Mouse (Mus musculus): ENCODE results near the gene Gpc3.
"Not testable (repeated sequence)": the region's sequence is repeated elsewhere in the genome, so short reads cannot be mapped to it uniquely, and the experiment has no call there.

The Gpc3 gene

DNA sequence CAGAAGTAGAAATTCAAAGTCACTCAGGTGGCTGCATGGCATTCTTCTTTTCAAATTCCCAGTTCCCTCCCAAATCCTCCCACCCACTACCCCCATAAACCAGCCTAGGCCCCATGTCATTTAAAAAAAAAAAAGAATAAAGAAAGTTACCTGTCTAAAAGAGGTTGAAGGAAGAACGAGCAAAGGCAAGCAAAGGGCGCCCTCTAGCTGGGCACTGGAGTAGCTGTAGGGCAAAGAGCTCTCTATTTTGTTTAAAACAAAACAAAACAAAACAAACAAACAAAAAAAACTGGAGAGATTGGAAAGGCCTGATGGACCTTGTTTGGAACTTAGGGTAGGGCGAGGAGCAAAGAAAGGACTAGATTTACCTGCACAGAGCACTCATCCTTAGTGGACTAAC is 238.6 kb downstream of the Gpc3 start:
- peak; percentile 30 to 52 for DNase-seq

DNA sequence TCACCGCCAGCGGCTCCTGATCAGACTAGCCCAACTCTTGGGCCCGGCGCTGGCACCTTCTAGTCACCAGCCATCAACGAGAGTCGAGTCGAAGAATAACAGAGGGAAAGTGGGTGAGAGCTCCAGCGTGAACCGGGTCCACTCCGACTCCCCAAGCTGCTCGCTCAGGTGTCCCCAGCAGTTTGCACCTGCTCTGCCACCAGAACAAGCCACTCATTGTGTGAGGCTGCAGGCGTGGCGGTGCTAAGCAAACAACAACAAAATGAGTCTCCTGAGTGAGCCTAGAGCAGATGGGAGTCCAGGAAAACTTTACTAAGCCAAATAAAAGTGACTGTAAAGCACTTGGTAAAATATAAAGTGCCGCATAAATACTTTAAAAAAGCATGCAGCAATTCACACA is 239.5 kb downstream of the Gpc3 start:
- DNase-seq, result peak in 1 of 2 experiments; percentile 17

DNA sequence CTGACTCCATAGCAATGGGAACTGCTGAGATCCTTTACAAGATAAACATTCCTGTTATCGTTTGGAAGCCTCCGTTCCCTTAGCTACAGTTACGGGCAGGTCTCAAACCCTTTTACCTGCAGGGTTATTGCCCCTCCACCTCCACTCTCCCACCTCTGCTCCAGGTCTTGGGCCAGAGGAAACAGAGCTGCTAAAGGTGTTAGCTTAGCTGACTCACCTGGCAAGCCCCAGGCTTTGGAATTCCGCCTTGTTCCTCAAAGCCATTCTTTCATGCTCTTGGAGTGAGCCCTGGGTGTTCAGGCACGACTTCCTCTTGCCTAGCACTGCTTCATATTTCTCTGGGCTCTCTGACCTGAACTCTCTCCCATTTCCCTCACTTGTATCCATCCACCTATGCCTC is 241.3 kb downstream of the Gpc3 start:
- DNase-seq, result peak in 1 of 2 experiments; percentile 28

DNA sequence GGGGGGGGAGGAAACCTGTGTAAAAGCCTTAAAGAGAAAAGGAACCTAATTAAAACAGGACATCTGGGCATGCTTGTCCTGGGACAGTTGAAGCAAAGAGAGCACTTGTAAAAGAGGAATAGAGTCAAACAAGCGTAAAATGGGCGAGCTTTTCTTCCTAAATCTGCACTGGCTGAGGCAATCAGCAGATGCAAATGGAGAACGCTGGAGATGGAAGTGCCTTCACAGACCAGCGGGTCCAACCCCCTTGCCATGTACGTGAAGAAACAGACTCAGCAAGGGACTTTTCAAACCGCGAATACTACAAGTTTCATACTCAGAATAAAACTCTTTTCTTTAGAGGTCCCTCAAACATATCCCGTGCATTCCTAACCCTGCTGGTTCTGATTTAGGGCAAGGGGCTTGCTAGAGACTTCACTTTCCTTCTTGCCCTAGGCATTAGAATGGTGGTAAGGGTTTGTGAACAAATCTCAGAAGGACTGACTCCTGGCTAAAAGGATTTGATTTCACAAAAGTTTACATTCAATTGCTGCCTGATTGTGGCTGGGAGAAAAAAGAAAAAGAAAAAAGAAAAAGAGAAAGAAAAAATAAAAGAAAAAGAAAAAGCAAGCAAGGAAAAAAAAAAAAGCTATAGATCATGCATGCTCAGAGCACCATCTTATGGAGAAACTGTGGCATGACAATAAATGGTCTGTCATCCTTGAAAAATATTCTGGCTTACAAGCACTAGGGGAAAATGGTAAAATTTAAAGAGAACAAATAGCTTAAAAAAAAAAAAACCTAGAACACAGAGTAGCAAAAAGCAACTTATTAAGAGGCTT is 243.6 kb downstream of the Gpc3 start:
- DNase-seq, result peak; percentile 8 to 28

DNA sequence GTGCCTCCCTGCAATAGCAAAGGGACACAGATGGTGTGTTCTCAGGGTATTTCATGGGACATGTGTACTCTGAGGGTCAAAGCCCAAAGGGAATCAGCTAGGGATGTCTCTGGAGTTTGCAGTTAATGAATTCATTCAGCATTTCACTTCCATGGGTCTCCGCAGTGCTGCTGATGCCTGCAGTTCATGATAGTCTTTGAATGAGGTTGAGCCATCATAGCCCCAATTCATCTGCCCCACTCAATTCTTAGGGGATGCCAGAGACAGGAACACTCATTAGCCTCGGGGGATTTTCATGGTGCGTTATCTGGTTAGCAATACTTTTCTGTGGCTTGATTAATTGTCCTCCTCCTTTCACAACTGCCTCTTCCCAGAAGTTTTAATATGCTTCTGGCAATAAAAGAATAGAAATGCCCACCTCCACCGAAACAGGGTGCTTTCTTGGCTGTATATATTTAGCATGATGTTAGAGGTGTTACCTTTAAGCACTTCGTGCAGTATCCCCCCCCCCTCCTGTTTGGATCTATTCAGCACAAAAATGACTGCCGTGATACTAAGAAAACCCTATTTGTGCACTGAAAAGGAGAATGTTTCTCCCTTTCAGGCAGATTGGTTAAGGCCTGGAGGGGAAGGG is 244.3 kb downstream of the Gpc3 start:
- DNase-seq, result no peak

DNA sequence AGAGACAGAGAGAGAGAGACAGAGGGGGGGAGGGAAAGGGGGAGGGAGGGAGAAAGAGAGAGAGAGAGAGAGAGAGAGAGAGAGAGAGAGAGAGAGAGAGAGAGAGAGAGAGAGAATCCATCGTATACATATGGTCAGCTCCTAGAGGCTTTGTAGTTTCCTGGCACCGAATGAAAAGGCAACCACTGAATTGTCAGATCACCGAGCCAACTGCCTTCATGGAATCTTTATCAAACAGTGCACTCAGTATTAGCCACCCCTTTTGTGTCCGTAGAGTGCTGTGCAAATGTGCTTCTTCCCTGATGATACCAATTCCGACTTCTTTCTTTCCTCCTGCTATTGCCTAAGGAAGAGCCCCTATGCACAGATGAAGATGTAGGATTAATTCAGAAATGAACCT is 246.9 kb downstream of the Gpc3 start:
- no peak for DNase-seq

DNA sequence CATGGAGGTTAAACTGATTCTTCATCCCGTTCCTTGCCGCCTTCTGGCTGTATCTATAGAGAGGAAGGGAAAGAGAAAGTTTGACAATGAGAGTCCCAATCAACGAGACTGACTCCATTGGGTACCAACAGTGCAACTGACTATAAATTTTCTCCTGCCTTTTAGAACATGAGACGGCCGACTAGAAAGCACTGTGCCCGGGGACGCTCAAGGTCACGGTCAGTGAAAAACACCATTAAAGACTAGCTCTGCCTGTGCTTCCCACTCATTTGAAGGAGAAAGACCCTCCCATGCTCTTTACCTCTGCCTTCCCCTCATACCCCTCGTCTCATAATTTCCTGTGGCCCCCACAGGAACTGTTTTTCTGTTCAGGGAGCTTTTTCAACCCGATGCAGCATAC is 248.0 kb downstream of the Gpc3 start:
- no peak for DNase-seq

DNA sequence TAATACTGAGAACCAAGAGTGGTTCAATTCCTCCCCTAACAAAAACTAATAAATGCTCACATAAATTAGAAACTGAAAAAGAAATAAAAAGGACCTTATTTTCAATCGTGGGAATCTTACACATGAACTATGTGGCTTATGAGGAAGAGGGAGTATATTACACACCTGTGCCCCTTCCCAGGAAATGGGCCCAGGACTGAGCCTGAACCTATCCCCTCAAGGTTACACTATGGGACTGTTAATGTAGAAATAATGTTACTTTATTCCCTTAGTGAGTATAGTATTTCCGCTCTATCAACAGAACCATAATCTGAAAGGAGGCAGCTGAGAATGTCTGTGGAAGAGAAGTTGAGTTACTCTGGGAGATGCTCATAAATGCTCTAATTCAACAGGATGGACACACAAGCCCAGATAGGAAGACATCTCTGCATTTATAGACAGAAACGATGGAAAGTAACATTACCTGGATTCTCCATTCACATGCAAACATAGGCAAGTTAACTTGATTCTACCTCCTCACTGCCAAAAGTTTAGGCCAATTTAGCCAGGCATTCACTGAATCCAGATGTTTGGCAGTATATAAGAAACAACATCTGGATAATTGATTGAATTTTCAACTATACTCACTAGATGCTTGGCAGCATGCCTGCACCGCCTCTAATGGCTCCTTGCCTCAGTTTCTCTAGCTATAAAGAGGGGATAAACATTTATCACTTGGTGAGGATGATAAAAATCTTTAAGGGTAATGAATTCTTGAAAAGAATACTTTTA is 251.3 kb downstream of the Gpc3 start:
- DNase-seq, result no peak

DNA sequence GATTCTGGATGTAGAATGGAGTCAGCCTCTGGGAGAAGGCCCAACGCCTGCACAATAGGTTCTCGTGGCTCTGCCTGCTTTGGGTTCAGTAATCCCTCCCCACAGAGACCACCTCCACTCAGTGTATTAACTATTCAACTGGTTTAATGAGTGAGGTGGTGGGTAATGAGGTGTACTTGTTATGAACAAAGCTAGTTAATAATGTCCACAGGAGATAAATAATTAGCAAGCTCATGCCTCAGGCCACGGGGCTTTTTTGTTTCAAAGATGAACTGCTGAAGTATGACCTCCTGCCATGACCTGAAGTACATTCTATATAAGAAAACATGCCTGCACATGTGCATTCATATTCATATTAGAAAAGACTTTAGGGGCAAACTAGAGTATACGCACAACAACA is 260.8 kb downstream of the Gpc3 start:
- DNase-seq, result no peak

DNA sequence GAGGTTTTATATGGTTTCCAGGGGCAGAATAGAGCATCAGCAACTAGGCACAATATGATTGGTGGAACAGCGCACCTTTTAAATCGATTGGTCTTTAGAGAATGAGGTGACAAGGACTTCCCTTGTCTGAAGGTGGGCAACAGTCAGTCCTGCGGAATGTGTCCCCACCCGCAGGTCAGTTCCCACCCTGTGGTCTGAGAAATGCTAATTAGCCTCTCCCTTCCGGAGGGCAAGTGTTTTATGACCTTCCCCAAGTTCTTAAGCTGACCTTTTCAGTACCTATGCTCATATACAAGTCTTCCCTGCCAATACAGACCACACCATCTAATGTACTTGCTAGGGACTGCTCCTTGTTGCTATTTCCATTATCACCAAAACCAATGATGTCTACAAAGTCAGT is 263.1 kb downstream of the Gpc3 start:
- DNase-seq, result not testable (repeated sequence)

DNA sequence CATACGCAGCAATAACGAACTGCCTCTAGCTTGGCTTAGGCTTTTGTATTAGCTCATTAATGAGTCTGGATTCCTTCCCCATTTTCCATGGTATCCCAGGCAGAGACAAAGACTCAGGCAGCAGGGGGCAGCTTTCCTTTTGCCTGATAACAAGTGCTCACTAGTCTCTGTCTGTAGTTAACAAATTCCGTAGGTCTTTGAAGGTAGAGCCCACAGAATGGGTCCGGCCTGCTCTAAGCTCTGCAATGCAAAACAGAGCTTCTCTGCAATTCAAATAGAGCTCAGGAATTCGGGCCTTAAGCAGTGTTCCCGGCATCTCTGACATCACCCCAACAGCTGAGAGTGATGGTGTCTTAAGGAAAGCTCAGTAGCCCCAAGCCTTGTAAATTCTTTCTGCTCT is 265.0 kb downstream of the Gpc3 start:
- no peak for DNase-seq

DNA sequence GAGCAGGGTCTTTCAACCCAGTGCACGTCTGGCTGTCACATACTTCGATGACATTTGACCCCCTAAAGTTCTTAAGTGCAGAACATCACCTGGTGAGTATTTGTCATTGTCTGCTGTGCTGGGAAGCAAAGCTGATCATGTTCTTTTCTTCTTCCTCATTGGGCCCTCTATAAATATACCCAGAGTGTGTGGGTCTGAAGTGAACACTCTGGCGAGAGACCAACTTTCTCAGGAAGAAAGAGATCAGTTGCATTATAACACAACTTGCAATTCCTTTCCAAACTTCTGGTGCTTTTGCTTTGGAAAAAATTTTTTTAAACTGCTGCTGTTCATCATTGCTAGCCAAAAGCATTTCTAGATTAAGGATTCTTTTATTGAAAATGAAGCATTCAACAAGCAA is 269.7 kb downstream of the Gpc3 start:
- no peak for DNase-seq

DNA sequence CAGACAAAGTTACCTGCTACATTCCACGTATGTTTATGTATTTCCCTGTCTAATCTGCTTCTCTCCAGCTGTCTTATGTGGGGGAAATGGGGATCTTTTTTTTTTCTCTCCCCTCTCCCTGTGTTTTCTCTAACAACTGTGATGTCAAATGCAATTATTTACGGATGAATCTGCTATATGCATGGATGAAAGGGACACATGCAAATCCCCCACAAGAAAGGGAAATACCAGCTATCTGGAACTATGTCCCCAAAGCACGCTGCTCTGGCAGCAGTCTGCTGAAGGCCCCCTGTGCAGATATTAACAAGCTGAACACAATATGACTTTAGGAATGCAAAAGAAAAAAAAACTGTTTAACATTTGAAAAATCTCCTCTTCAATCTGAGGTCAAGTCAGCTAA is 273.5 kb downstream of the Gpc3 start:
- no peak for DNase-seq

DNA sequence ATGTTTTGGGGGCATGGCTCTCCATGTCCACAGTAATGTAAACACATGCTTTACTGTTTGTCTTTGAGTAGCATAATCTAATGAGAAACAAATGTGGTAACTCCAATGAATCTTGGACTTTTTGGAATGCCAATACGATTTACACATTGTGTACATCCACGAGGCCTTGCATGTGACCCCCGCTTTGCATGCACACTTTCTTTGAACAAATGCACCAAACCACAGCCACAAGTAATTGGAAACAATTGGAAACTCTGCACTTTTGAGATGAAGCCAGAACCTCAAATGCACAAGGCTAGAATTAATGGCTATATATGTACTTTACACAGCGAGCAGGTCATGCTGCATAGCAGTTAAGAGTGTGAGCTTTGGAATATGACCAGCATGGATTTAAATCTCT is 292.0 kb downstream of the Gpc3 start:
- DNase-seq, result no peak

DNA sequence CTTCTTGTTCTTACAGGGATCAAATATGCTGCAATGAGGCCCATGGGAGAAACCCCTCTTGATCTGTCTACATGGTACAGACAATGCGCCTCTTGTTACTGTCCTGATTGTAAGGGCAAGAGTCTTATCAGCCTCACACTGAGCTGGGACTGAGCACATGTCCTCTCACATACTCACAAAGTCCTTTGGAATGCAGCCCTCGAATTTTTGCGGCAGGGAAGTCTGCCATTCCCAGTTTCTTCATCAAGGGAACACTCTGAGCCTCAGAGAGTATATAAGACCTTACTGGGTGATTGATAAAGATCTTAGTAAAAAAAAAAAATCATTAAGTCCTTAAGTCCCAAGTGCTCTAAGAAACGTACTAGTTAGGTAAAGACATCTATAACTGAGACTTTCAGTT is 293.1 kb downstream of the Gpc3 start:
- no peak for DNase-seq

DNA sequence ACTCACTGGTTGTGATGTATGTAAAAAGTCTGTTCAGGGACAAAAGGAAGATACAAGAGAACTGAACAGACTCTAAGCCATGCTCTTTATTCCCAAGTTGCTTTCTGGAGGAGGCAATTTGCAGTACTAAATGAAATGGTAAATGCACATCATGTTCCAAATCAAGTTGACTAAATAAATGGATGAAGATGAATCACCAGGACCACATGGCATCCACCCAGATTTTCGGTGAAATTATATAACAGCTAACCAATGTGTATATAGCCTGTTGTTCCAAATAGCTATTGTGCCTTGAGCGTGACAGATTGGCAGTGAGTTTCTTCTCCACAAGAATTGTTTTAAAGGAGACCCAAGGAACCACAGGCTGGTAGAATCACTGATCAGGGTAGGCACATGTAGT is 302.8 kb downstream of the Gpc3 start:
- no peak for DNase-seq

DNA sequence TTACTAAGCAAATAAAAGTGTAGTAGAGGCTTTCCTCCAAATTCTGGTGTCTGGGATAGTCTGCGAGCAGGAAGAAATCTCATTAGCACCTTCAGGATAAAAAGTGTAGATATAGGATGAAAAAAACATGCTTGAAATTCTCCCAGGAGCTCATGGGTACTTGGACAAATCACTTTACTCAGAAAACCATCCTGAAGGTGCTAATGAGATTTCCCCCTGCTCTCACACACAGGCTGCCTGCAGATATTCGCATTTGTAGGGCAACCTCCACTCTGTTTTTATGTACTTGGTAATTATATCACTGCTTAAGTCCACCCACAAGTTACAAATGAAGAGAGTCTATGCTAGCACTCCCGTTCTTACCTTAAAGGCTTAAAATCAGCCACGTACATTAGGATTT is 308.5 kb downstream of the Gpc3 start:
- DNase-seq, result no peak

DNA sequence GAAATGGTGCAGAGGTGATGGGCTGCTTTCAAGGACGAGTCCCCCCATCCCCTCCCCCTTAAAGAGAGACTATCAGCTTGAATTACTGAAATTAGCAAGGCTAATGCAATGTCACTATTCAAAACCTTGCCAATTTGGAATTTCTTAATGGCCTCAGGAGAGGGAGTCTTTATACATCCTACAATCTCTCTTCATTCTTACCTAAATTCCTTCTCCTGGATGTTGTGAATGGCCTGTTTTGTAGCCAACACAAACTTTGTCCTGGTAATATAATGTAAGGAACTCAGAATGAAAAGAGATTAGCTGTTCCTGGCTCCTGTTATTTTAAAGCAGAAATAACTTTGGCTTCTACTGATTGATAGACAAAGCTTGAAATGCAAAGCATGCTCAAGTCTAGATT is 325.0 kb downstream of the Gpc3 start:
- DNase-seq, result no peak

DNA sequence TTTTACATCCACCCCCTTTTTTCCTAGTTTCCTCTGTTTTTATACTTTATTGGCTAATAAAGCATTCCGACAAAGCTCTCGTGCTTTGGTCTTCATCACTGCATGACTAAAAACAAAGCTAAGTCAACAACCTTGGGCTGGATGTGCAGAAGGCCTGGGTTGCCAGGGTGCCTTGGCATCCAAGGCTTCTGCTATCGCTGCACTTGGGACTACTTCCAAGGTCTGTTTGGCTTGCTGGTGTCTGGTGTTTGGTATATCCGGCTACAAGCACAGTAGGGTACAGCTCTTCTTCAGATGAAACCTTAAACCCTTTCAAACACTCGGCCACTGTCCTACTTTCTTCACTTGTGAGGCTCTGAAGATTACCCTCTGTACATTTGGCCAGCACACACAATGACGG is 325.8 kb downstream of the Gpc3 start:
- DNase-seq, result no peak

DNA sequence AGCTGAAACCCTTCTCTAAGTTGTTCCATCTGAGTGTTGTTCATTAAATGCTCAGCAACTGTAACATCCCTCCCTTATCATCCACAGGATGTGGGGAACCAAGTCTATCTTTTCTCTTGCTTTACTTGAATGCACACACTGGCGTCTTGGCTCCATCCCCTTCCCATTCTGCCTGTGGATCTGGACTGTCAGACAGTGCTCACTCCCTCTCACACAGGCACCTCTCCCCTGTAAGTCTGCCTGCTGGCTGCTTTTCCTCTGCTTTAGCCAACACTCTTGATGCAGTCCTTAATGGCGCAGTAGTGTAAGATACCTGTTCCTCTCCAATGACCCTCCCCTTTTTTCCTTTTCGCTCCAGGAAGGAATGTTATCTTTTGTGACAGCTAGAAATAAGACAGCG is 331.7 kb downstream of the Gpc3 start:
- no peak for DNase-seq

DNA sequence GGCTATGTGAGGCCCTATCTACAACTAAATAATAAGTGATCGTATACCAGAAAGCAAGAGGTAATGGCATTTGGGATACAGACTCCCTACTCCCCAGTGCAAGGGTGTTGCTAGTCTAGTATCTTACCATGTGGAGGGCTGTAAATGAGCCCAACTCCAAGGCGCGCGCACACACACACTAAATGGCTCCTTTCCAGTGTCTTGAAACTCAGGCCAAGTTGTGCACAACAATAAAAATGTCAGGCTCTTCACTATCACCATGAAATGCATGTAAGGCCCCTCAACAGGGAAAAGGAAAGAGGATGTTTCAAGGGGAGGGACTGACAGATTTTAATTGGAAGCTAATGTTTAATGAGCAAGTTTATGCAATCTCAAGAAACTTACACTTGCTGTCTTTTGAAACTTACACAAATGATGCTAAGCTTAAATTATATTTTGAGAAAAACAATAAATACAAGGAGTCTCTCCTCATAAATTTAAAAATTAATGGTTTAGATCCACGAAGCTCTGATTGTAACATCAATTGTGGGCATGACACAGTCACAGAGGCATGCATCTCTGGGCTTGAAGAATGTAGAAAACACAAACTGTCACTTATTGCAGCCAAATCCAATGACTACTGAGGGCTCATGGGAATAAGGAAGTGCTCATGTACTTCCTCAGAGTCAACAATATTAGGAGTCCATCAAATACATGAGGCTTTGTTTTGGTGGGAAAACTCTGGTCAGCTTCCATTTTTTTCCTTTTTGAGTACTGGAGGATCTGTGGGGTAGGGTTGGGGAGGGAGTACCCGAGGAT is 332.4 kb downstream of the Gpc3 start:
- DNase-seq, result no peak

DNA sequence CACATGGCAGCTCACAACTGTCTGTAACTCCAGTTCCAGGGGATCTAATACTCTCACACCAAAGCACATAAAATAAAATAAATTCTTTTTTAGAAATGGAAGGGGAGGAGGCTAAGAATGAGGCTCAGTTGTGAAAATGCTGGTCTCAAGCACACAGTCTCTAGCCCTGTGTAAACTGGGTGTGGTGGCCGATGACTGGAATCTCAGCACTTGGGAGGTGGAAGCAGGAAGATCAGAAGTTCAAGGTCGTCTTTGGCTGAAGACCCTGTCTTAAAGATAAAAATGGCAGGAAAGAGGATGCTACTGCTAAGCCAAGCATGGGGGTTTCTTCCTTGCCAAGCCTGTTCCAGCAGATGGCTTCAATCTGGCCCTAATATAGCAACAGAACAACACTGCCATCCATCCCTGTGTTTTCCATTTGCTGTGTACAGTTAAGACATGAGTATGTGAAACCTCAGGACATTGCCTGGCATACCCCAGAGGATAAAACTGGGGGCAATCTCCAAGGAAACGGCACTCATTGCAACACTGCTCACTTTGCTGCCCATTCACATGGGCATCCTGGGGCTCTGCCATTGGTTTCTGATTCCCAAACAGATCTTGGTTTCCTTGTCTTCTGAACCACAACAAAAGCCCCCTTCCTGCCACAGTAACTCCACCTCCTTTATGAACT is 334.9 kb downstream of the Gpc3 start:
- DNase-seq, result no peak

DNA sequence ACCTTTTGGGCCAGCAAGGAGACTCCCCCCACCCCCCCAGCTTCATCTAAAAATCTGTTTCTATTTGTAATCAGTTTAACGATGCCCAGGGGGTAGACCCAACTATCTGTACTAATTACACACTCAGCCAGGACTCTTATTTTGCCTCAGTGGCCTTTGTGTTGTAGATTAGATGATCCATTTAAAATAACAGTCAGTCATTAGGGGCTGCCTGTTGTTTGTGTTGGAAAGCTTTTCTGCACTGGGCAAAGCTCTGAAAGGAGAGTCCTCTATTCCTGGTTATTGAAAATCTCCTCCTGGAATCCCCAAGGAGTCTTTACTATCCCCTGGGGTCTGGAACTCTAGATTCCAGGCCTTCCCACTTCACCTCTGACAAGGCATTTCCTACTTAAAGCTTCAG is 336.2 kb downstream of the Gpc3 start:
- DNase-seq, result no peak
